Mouse (Mus musculus): ENCODE results near the gene Fgf8.

Fgf8 gene

GRCm38 (mm10) chr19:45722188-45722587, 20.5 kb downstream of the Fgf8 start:
- DNase-seq = no peak

- DNase-seq = no peak
These were observed 24.4 kb downstream of the Fgf8 start for GRCm38 (mm10) chr19:45718286-45718685.

GRCm38 (mm10) chr19:45717493-45718220, 25.1 kb downstream of the Fgf8 start:
- no peak for DNase-seq

- DNase-seq = no peak
These were observed 34.0 kb downstream of the Fgf8 start for GRCm38 (mm10) chr19:45708704-45709103.

GRCm38 (mm10) chr19:45696281-45696600, 46.5 kb downstream of the Fgf8 start:
- DNase-seq = no peak

GRCm38 (mm10) chr19:45695496-45696280, 47.0 kb downstream of the Fgf8 start:
- DNase-seq = no peak

GRCm38 (mm10) chr19:45694056-45694455, 48.7 kb downstream of the Fgf8 start:
- no peak for DNase-seq

GRCm38 (mm10) chr19:45692211-45692610, 50.5 kb downstream of the Fgf8 start:
- no peak for DNase-seq

GRCm38 (mm10) chr19:45691001-45691535, 51.6 kb downstream of the Fgf8 start:
- no peak for DNase-seq

GRCm38 (mm10) chr19:45687001-45687400, 55.7 kb downstream of the Fgf8 start:
- DNase-seq = no peak

Data from kidney, adult 8-10 months (tissue).